Mouse (Mus musculus) splenic B cell, adult 2 months (primary cell): Measurements from ENCODE around the gene Nf2.
"Not testable (repeated sequence)": the region's sequence is repeated elsewhere in the genome, so short reads cannot be mapped to it uniquely, and the experiment has no call there.

Experiments used
- DNase-seq: peaks from one replicate; pipeline ENCODE4 v3.0.0-alpha.2; 2011; ENCODE audit warnings: low read depth, low spot score
- H3K27me3 ChIP-seq: 2 replicates; pipeline ENCODE4 v1.6.1; 2012; ENCODE audit warnings: mild to moderate bottlenecking, low read length, moderate library complexity, mixed read lengths; ENCODE audit not compliant: control insufficient read depth, poor library complexity, insufficient read depth, severe bottlenecking
- H3K36me3 ChIP-seq: 2 replicates; pipeline ENCODE4 v1.6.1; 2012; ENCODE audit warnings: mild to moderate bottlenecking, low read length, moderate library complexity, mixed read lengths; ENCODE audit not compliant: control insufficient read depth, poor library complexity, insufficient read depth, severe bottlenecking

Nf2 gene

DNA sequence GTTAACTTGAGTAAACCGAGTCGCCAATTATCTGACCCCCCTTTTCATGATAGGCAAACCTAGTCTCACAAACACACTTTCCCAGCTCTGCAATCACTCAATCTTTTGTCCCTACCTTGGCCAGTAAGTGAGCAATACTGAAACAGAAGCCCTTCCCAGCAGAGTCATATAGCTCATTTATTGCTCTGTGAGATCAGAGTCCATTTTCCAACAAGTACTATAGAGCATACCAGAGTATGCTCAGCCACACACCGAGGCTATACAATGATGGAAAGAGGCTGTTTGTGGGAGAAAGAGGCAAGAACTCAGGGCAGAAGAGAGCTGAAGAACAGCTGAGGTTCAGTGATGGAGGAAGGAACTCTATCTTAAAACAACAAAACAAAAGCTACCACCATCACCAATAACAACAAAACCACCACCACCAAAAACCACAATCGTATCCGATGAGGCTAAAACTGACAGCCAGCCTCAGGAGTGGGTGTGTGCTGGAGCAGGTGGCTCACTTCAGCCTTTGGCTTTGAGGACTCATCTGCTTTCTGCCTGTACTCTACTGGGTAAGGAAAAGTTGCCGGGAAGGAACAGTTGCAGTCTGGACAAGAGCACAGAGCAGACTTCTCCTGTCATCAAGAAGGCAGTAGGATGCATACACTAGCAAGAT is 25.6 kb downstream of the Nf2 start:
- Histone ChIP-seq H3K36me3 (no peaks in the 10 kb centered on the region; the same call in 1 of the 2 replicates), H3K27me3 (no peaks in the 10 kb centered on the region)
- no peak for DNase-seq

DNA sequence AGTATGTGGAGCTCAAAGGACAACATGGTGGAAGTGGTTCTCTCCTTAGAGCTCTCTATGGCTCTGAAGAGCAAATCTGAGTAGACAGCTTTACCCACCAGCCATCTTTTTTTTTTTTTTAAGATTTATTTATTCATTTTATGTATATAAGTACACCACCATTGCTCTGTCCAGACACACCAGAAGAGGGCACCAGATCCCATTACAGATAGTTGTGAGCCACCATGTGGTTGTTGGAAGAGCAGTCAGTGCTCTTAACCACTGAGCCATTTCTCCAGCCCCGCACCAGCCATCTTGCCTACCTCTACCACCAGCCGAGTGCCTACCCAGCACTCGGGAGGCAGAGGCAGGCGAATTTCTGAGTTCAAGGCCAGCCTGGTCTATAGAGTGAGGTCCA is 26.9 kb downstream of the Nf2 start:
- DNase-seq, H3K27me3 ChIP-seq, H3K36me3 ChIP-seq: not testable (repeated sequence)

DNA sequence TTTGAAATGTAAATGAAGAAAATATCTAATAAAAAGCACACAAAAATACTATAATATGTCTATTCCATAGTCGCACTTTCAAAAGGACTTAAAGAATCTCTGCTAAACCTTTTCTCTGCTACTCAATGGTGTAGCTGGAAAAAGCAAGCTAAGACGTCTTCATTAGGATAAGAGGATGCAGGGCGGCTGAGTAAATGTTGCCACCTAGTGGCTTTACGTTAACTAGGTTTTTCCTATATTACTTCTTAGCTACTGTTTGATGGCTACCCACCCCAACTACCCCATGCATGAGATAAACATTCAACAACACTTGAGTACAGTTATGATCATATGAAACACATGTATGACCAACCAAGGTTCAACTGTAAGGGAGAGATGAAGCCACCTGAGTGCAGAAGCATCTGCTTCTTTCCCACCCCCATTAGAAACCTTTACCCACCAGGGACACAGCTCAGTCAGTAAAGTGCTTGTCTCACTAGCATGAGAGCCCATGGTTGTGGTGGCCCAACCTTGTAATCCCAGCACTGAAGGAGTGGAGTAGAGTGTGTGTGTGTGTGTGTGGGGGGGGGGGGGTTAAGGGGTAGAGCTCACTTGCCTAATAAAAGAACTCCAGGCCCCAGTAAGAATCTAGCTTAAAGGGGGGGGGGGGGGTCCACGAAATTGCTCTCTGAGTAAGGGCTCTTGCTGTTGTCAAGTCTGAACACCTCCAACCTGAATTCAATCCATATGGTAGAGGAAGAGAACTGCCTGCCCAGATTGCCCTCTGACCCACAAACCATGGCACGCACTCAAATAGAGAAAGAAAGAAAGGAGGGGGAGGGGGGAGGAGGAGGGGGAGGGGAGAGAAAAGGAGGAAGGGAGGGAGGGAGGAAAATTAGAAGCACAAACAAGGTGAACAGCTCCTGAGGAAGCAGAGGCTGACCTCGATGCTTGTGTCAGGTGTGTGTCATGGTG is 27.6 kb downstream of the Nf2 start:
- H3K36me3 ChIP-seq = no peaks in the 10 kb centered on the region; the same call in 1 of the 2 replicates
- peak; percentile 41 for DNase-seq
- H3K27me3 ChIP-seq = no peaks in the 10 kb centered on the region

- no peaks in the 10 kb centered on the region; the same call in 1 of the 2 replicates for H3K36me3 ChIP-seq
- no peak for DNase-seq
- no peaks in the 10 kb centered on the region for H3K27me3 ChIP-seq
These were observed 34.6 kb downstream of the Nf2 start for GRCm38 (mm10) chr11:4814507-4815450.

GRCm38 (mm10) chr11:4808311-4808710 is 41.0 kb downstream of the Nf2 start:
- no peak for DNase-seq
- Histone ChIP-seq H3K36me3 (peaks cover 2% of the 10 kb centered on the region; the same call in 1 of the 2 replicates), H3K27me3 (no peaks in the 10 kb centered on the region)

DNA sequence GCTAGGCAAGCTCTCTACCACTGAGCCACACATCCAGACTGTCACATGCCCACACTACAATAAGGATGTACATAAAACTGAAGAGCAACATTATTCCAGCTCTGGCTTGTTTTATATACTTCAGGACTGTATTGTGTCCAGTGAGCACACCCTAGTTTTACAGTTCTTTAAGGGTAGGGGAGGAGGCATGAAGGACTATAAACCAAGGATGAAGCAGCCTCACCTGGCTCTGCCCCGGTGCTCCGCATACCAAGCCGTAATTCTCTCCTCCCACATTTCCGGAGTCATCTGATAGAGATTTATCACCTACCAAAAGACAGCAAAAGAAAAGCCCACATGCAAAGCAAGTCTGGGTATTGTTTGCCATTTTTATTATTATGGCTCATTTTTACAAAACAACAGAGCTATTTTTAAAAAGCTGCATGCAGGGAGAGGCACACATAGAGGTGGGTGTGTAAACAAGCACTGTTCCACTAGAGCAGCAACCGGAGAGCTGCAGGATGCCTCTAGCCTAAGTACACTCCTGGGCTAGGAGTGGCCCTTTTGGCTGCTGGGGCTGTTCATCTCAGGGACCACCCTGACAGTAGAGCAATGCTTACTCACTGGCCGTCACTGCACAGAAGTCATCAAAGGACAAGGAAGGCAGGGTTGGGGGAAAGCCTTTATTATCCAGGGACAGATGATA is 43.2 kb downstream of the Nf2 start:
- peaks cover 5% of the 10 kb centered on the region; the same call in 1 of the 2 replicates for H3K36me3 ChIP-seq
- no peaks in the 10 kb centered on the region for H3K27me3 ChIP-seq
- no peak for DNase-seq

- no peaks in the 10 kb centered on the region for H3K27me3 ChIP-seq
- H3K36me3 ChIP-seq = peaks cover 5% of the 10 kb centered on the region; the same call in 1 of the 2 replicates
- no peak for DNase-seq
These were observed 44.3 kb downstream of the Nf2 start for GRCm38 (mm10) chr11:4804921-4805562.

DNA sequence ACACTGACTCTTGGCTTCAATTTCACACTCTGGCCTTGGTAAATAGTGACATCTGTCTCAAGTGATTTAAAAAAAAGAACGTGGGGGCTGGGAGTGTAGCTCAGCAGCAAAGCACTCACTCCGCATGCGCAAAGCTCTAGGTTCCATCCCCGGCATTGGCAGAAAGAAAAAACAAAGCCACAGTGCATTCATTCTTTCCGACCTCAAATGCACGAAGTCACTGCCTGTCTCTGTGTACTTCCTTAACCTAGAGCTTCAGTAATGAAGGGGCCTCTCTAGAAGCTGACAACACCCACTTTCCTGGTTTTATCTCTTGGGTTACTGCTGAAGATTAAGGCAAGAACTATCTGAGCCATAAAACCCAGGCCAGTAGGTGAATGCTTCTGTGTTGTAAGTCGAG is 45.4 kb downstream of the Nf2 start:
- Histone ChIP-seq H3K27me3 (no peaks in the 10 kb centered on the region), H3K36me3 (peaks cover 7% of the 10 kb centered on the region)
- no peak for DNase-seq

DNA sequence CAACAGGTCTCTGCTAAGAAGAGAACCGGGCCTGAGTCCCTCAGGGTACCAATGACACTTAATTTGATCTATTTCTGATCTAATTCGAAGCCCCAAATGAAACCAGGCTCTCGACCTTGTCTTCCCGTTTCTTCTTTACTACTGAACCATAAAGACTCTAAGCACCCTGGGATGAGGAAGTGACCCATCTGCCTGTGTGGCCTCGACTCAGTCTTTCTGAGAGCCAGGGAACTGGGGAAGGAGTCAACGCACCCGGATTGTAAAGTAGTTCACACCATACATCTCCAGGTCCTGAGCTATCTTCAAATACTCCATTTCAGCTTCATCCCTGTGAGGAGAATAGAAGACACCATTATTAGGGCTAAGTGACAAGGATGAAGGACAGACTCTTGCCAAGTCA is 45.9 kb downstream of the Nf2 start:
- Histone ChIP-seq H3K27me3 (no peaks in the 10 kb centered on the region), H3K36me3 (peaks cover 7% of the 10 kb centered on the region)
- DNase-seq = peak; percentile 5

DNA sequence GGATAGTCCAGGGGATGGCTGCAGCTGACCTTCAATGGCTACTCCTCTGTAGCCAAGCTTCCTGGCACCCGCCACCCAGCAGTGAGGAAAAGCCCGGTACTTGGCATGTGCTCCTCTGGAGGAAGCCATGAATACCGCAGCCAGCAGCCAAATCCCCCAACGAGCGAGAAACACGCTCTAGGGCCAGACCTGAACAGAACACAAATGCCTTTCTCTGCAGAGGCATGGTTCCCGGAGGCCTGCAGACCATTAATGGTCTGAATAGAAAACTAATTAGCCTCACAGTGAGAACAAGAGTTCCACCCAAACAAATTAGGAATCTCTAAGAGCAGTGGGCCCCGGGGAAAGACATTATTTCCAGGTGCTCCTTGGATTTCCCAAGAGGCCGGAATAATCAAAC is 46.3 kb downstream of the Nf2 start:
- peaks cover 7% of the 10 kb centered on the region for H3K36me3 ChIP-seq
- DNase-seq = no peak
- no peaks in the 10 kb centered on the region for H3K27me3 ChIP-seq

DNA sequence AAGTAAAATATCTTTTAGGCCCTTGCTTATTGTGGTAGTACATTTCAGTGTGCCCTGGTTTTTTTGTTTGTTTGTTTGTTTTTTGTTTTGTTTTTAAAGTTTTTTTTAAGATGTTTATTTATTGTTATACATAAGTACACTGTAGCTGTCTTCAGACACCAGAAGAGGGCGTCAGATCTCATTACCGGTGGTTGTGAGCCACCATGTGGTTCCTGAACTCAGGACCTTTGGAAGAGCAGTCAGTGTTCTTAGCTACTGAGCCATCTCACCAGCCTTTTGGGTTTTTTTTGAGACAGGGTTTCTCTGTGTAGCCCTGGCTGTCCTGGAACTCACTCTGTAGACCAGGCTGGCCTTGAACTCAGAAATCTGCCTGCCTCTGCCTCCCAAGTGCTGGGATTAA is 46.9 kb downstream of the Nf2 start:
- H3K36me3 ChIP-seq, DNase-seq, H3K27me3 ChIP-seq: not testable (repeated sequence)

DNA sequence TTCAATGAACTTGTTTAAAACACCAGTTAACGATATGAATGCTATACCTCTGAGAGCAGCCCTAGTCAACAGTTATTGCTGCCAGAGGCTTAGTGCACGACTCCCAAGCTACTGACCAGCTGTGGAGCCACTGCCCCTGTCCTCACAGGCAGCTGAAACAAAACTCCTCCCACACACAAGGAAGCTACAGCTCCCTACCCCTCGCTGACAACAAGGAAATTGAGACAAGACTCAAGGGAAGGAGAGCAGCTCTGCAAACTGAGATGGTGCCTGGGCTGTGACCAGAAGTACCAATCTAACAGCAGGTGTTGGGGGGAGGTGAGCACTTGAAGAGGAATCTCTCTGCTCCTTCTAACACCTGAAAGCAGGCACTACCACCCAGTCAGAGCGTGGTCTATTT is 48.7 kb downstream of the Nf2 start:
- no peaks in the 10 kb centered on the region for H3K27me3 ChIP-seq
- no peak for DNase-seq
- peaks cover 5% of the 10 kb centered on the region for H3K36me3 ChIP-seq

DNA sequence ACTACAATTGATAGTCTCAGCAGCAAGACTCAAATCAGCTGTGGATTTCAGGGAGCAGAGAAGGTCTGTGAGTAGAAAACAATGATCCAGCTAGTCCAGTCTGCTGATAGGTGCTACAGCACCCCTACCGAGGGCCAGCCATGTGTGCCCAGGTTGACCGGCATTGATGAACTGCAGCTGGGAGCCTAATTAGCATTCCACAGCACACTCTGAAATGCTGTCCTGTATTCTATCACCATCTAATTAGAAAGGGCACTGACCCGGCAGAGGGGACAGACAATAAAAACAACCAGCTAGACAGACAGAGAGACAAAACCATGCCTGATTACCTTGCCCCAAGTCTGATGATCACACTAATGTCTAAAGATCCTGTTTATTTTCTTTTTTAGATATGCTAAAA is 56.3 kb downstream of the Nf2 start:
- DNase-seq = no peak
- Histone ChIP-seq H3K27me3 (no peaks in the 10 kb centered on the region), H3K36me3 (peaks cover 17% of the 10 kb centered on the region)

GRCm38 (mm10) chr11:4791549-4791948 is 57.8 kb downstream of the Nf2 start:
- no peak for DNase-seq
- H3K36me3 ChIP-seq = peaks cover 20% of the 10 kb centered on the region

More at GRCm38 (mm10) chr11:4791549-4791948, 57.8 kb downstream of the Nf2 start:
- no peaks in the 10 kb centered on the region for H3K27me3 ChIP-seq
